Mouse (Mus musculus): ENCODE results near the gene Gm20696. TPM values are rescaled to one million over a fixed set of nuclear protein-coding genes. Genes with fewer than 3 reads are reported as not detected.

Gm20696 gene
- total and polyA plus RNA-seq, 3 experiments: 1.5 to 7.1 TPM; not detected in 1

- Histone ChIP-seq H3K4me1 (ENCODE audit: insufficient read depth, low read depth, low read length) (no peaks in the 10 kb centered on the region), H3K36me3 (replicated peaks) (peaks cover 78% of the 10 kb centered on the region), H3K9me3 (replicated peaks) (no peaks in the 10 kb centered on the region), H3K4me3 (ENCODE audit: low read depth, low read length) (no peak overlapping the region), H3K27me3 (ENCODE audit: insufficient read depth, low read length) (no peaks in the 10 kb centered on the region)
- ATAC-seq (ENCODE audit: extremely low read depth, insufficient number of reproducible peaks, low FRiP score, poor library complexity, severe bottlenecking) (no peak), DNase-seq (ENCODE audit: low spot score) (no peak)
- TF ChIP-seq POLR2AphosphoS5 (IDR thresholded peaks at IDR 0.05; ENCODE audit: insufficient replicate concordance, low read depth, low read length) (no peak), GATA1 (IDR thresholded peaks at IDR 0.05; ENCODE audit: borderline replicate concordance, low read length) (no peak), GATA2 (IDR thresholded peaks at IDR 0.05; ENCODE audit: borderline replicate concordance, low read depth, low read length) (no peak), CTCF (IDR thresholded peaks at IDR 0.05; ENCODE audit: low read depth, low read length) (no peak), TAL1 (conservative IDR thresholded peaks at IDR 0.05; ENCODE audit: low read depth, low read length) (no peak)
Observed at GRCm38 (mm10) chr6:99506816-99507215, 159.8 kb downstream of the Gm20696 start.

- ATAC-seq (ENCODE audit: extremely low read depth, insufficient number of reproducible peaks, low FRiP score, poor library complexity, severe bottlenecking) (no peak), DNase-seq (ENCODE audit: low spot score) (no peak)
- H3K4me1 ChIP-seq (ENCODE audit: insufficient read depth, low read depth, low read length): no peaks in the 10 kb centered on the region
Observed at GRCm38 (mm10) chr6:99503741-99504140, 162.9 kb downstream of the Gm20696 start.

GRCm38 (mm10) chr6:99502727-99503126, 163.9 kb downstream of the Gm20696 start:
- no peaks in the 10 kb centered on the region for H3K27me3 ChIP-seq (ENCODE audit: insufficient read depth, low read length)
- no peaks in the 10 kb centered on the region for H3K9me3 ChIP-seq (replicated peaks)
- TF ChIP-seq GATA2 (IDR thresholded peaks at IDR 0.05; ENCODE audit: borderline replicate concordance, low read depth, low read length) (no peak), CTCF (IDR thresholded peaks at IDR 0.05; ENCODE audit: low read depth, low read length) (no peak), POLR2AphosphoS5 (IDR thresholded peaks at IDR 0.05; ENCODE audit: insufficient replicate concordance, low read depth, low read length) (no peak), GATA1 (IDR thresholded peaks at IDR 0.05; ENCODE audit: borderline replicate concordance, low read length) (no peak), TAL1 (conservative IDR thresholded peaks at IDR 0.05; ENCODE audit: low read depth, low read length) (no peak)
- peaks cover 78% of the 10 kb centered on the region for H3K36me3 ChIP-seq (replicated peaks)
- ATAC-seq (ENCODE audit: extremely low read depth, insufficient number of reproducible peaks, low FRiP score, poor library complexity, severe bottlenecking) (no peak), DNase-seq (ENCODE audit: low spot score) (no peak)
- no peak overlapping the region for H3K4me3 ChIP-seq (ENCODE audit: low read depth, low read length)
- H3K4me1 ChIP-seq (ENCODE audit: insufficient read depth, low read depth, low read length): 0 out of 2 replicates have a peak, but pooled peaks cover 2% of the 10 kb centered on the region

More at GRCm38 (mm10) chr6:99503741-99504140, 162.9 kb downstream of the Gm20696 start:
- Histone ChIP-seq H3K9me3 (replicated peaks) (no peaks in the 10 kb centered on the region), H3K36me3 (replicated peaks) (peaks cover 83% of the 10 kb centered on the region), H3K27me3 (ENCODE audit: insufficient read depth, low read length) (no peaks in the 10 kb centered on the region), H3K4me3 (ENCODE audit: low read depth, low read length) (no peak overlapping the region)
- TF ChIP-seq GATA2 (IDR thresholded peaks at IDR 0.05; ENCODE audit: borderline replicate concordance, low read depth, low read length): no peak
- no peak for TF ChIP-seq CTCF (IDR thresholded peaks at IDR 0.05; ENCODE audit: low read depth, low read length)
- no peak for TF ChIP-seq GATA1 (IDR thresholded peaks at IDR 0.05; ENCODE audit: borderline replicate concordance, low read length)
- TF ChIP-seq POLR2AphosphoS5 (IDR thresholded peaks at IDR 0.05; ENCODE audit: insufficient replicate concordance, low read depth, low read length): no peak
- TF ChIP-seq TAL1 (conservative IDR thresholded peaks at IDR 0.05; ENCODE audit: low read depth, low read length): no peak

GRCm38 (mm10) chr6:99502314-99502713, 164.3 kb downstream of the Gm20696 start:
- ATAC-seq (ENCODE audit: extremely low read depth, insufficient number of reproducible peaks, low FRiP score, poor library complexity, severe bottlenecking): no peak
- H3K4me1 ChIP-seq (ENCODE audit: insufficient read depth, low read depth, low read length): 0 out of 2 replicates have a peak, but pooled peaks cover 2% of the 10 kb centered on the region
- DNase-seq (ENCODE audit: low spot score): no peak
- H3K9me3 ChIP-seq (replicated peaks): no peaks in the 10 kb centered on the region
- H3K36me3 ChIP-seq (replicated peaks): peaks cover 74% of the 10 kb centered on the region
- TF ChIP-seq GATA1 (IDR thresholded peaks at IDR 0.05; ENCODE audit: borderline replicate concordance, low read length) (no peak), TAL1 (conservative IDR thresholded peaks at IDR 0.05; ENCODE audit: low read depth, low read length) (no peak), GATA2 (IDR thresholded peaks at IDR 0.05; ENCODE audit: borderline replicate concordance, low read depth, low read length) (no peak)
- no peaks in the 10 kb centered on the region for H3K27me3 ChIP-seq (ENCODE audit: insufficient read depth, low read length)
- H3K4me3 ChIP-seq (ENCODE audit: low read depth, low read length): no peak overlapping the region

DNA sequence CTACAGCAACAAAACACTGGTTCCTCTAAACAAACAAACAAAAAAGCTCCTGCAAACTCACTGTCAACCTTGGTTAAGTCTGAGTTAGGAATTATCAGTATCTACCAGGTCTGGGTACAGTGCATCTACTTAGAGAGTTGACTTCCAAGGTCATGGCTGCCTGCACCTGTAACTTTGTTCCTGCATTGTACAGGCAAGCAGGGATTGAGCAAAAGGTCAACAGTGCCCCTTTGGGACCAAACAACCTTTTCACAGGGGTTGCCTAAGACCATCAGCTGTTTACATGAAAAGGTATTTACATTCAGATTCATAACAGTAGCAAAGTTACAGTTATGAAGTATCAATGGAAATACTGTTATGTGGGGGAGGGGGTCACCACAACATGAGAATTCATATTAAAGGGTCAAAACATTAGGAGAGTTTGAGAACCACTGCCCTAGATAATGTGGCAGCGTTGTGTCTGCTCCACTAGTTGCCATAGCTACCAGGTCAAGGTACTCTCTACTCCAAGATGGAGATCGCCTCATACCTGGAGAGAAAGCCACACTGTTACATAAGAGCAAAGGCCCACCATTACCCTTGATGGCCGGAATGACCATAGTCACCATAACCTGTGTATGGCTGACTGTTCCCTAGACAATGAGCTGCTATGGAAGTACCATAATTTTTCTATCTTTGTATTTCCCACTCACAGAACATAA, 165.9 kb downstream of the Gm20696 start:
- no peak for DNase-seq (ENCODE audit: low spot score)
- TF ChIP-seq GATA1 (IDR thresholded peaks at IDR 0.05; ENCODE audit: borderline replicate concordance, low read length): no peak
- no peak for TF ChIP-seq GATA2 (IDR thresholded peaks at IDR 0.05; ENCODE audit: borderline replicate concordance, low read depth, low read length)
- no peak for TF ChIP-seq POLR2AphosphoS5 (IDR thresholded peaks at IDR 0.05; ENCODE audit: insufficient replicate concordance, low read depth, low read length)
- no peak for TF ChIP-seq TAL1 (conservative IDR thresholded peaks at IDR 0.05; ENCODE audit: low read depth, low read length)
- no peak for TF ChIP-seq CTCF (IDR thresholded peaks at IDR 0.05; ENCODE audit: low read depth, low read length)

GRCm38 (mm10) chr6:99498082-99498481, 168.5 kb downstream of the Gm20696 start:
- DNase-seq (ENCODE audit: low spot score) (no peak), ATAC-seq (ENCODE audit: extremely low read depth, insufficient number of reproducible peaks, low FRiP score, poor library complexity, severe bottlenecking) (no peak)
- Histone ChIP-seq H3K36me3 (replicated peaks) (peaks cover 46% of the 10 kb centered on the region), H3K9me3 (replicated peaks) (no peaks in the 10 kb centered on the region), H3K4me1 (ENCODE audit: insufficient read depth, low read depth, low read length) (peaks cover 2% of the 10 kb centered on the region; the same call in 1 of the 2 replicates), H3K27me3 (ENCODE audit: insufficient read depth, low read length) (no peaks in the 10 kb centered on the region), H3K4me3 (ENCODE audit: low read depth, low read length) (no peak overlapping the region)
- TF ChIP-seq CTCF (IDR thresholded peaks at IDR 0.05; ENCODE audit: low read depth, low read length) (no peak), GATA1 (IDR thresholded peaks at IDR 0.05; ENCODE audit: borderline replicate concordance, low read length) (no peak), GATA2 (IDR thresholded peaks at IDR 0.05; ENCODE audit: borderline replicate concordance, low read depth, low read length) (no peak), TAL1 (conservative IDR thresholded peaks at IDR 0.05; ENCODE audit: low read depth, low read length) (no peak), POLR2AphosphoS5 (IDR thresholded peaks at IDR 0.05; ENCODE audit: insufficient replicate concordance, low read depth, low read length) (no peak)

More for the DNA sequence above, 165.9 kb downstream of the Gm20696 start:
- H3K36me3 ChIP-seq (replicated peaks): peaks cover 66% of the 10 kb centered on the region
- no peak for ATAC-seq (ENCODE audit: extremely low read depth, insufficient number of reproducible peaks, low FRiP score, poor library complexity, severe bottlenecking)
- no peaks in the 10 kb centered on the region for H3K9me3 ChIP-seq (replicated peaks)
- H3K4me3 ChIP-seq (ENCODE audit: low read depth, low read length): no peak overlapping the region
- H3K4me1 ChIP-seq (ENCODE audit: insufficient read depth, low read depth, low read length): 0 out of 2 replicates have a peak, but pooled peaks cover 2% of the 10 kb centered on the region
- no peaks in the 10 kb centered on the region for H3K27me3 ChIP-seq (ENCODE audit: insufficient read depth, low read length)

Data from G1E (cell line).